Mouse (Mus musculus) liver, adult 10 weeks (tissue): ENCODE results near the gene Xrra1. TPM values are rescaled to one million over a fixed set of nuclear protein-coding genes. Genes with fewer than 3 reads are reported as not detected.

Experiments used
- polyA plus RNA-seq: library from polyadenylated mRNA; stranded (reverse); fragments of 350-450 nt; fragmentation: Illumina TruSeq; extraction: RNeasy Lipid Tissue Mini Kit (QIAGEN cat#74804); gene quantifications from one replicate; pipeline ENCODE4 v1.2.3, GENCODE M21; 2014; ENCODE audit warnings: low read depth, low replicate concordance

Gene Xrra1
- not detected for polyA plus RNA-seq

DNA sequence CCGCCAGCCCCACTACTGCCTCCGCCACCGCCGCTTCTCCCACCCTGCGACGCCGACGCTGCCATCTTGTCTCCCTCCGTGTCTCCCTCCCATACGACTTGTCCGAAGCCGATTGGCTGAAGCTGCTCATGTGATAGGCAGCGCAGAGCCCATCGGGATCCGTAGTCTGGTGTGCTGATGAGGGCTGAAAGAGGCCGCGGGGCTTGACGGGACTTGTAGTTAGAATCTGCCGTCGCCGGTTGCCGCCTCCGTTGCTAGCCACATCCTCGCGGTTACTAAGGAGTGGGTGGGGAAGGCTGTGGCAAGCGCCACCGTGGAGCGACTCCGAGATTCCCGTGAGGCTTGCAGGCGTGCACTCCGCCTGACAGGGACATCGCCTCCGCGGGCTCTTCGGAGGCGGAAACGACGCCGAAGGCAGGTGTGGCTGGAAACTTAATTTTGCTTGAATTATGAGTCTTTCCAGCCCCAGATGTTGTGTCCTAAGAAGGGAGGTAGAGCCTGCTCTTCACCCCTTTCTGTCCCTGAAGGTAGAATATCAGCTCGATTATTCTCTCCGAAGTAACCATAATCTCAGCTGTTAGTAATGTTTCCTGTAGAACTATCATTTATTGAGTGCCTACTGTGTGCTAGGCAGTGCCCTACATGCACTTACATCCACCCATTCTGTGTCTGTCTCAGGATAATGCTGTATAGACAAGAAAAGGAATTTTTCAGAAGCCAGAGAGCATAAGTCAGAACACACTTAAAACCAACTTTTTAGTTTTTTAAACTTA lies at the start of gene Xrra1:
Gene Xrra1 (plus strand): TSS at position 304 of the 773 bp plus-strand sequence.

DNA sequence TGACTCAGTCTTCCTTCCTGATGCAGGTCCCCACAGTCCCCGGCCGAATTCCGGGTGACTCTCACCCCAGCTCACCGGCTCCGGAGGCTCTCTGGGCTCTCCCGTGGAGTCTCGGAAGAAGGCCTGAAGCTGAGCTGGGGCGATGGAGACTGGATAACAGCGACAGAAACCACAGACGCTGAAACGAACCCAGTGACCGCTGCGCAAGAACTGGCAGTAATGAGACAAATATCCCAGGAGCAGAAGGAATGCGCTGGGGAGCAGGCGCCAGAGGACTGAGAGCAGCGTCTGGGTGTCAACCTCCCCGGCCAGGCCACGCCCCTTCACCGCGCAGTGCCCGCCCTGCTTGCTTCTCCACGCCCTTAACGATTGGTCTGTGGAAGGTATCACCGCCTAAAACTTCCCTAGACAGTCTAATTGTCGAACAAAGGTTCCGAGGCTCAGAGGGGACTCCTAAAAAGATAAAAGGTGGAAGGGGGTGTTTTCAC lies 30.8 kb upstream of the Xrra1 start, which contains the start of gene Neu3:
Gene Neu3 (minus strand): TSS at position 335 of the 488 bp plus-strand sequence.

GRCm38 (mm10) chr7:99863362-99863761 lies 4.4 kb downstream of the Xrra1 start, which contains the start of gene Spcs2:
TSS of gene Spcs2 (minus strand) at chr7:99863462.

Other genes with a start within 250 kb of the Xrra1 start
- gene Tpbgl, start 232.0 kb upstream of the Xrra1 start, polyA plus RNA-seq, result 4.2 TPM
- 54.1 TPM for gene Slco2b1, start 147.8 kb upstream of the Xrra1 start, polyA plus RNA-seq
- not detected for gene Olfr520, start 128.8 kb upstream of the Xrra1 start, polyA plus RNA-seq
- gene Olfr521, start 95.6 kb upstream of the Xrra1 start, polyA plus RNA-seq, result not detected
- gene Neu3, start 30.7 kb upstream of the Xrra1 start, polyA plus RNA-seq, result 1.3 TPM
- 169 TPM for gene Spcs2, start 4.3 kb downstream of the Xrra1 start, polyA plus RNA-seq
- gene Rnf169, start 121.3 kb downstream of the Xrra1 start, polyA plus RNA-seq, result 11.3 TPM
- gene Chrdl2, start 147.1 kb downstream of the Xrra1 start, polyA plus RNA-seq, result not detected